Mouse (Mus musculus): ENCODE measurements around the gene Lrguk.

DNA sequence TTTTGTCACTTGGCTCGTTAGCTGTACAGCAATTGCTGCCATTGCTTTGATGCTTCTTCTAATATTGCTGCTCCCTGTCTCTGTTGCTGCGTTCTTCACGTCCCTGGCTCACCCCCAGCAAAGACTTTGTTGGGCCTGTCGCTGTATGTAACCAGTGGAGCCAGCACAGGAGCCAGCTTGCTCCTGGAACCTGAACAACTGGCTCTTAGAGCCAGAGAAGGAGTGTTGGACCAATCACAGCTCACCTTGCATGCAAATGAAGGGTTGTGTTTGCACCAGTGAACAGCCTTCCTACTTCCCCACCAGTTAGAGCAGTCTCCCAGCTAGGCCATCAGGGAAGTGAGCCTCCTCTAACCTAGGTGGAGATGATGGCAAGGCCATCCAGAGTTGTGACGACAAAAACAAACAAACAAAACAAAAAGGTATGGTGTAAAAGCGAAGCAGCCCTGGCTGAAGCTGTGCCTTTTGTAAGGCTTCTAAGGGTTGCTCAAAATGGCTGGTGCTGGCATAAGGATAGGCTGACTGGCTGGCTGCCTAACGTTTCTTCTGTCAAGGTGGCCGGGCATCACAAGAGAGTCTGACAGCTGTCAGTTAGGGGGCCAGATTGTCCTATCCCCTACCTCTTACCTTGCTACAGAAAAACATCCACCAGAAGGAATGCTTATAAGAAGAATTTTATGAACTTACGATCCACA is 15.7 kb downstream of the Lrguk start:
- TF ChIP-seq POLR2AphosphoS2 (IDR thresholded peaks at IDR 0.05; ENCODE audit: low read length) = no peak
- TF ChIP-seq BHLHE40 (IDR thresholded peaks at IDR 0.05; ENCODE audit: borderline replicate concordance, low read depth, low read length) = no peak
- no peak for TF ChIP-seq E2F4 (IDR thresholded peaks at IDR 0.05; ENCODE audit: borderline replicate concordance, low read depth, low read length)
